Mouse (Mus musculus): ENCODE results near the gene Col5a2. TPM values are rescaled to one million over a fixed set of nuclear protein-coding genes. Genes with fewer than 3 reads are reported as not detected.

Col5a2 gene
- total and polyA plus RNA-seq, 3 experiments, result not detected

DNA sequence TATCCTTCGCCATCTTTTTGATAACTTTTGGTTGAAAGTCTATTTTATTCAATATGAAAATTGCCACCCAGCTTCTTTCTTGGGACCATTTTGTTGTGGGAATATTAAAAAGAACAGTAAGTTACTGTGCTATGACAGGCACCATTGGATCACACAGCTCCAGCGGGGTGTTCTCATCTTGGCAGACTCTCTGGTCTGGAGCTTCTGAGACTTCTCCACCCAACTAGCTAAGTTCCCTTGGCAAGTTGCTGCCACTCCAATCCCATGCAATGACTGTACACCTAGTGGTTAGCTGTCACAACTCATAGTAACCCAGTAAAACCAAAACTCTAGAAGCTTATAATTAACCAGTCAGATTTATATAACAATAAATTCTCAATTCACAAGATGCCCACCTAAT, 139.8 kb downstream of the Col5a2 start:
- no peaks in the 10 kb centered on the region for H3K36me3 ChIP-seq (replicated peaks in 1 of 2; ENCODE audit: control insufficient read depth in 1 of 2, insufficient read depth in 1 of 2, low read length in 1 of 2)
- H3K4me3 ChIP-seq (replicated peaks in 1 of 3; ENCODE audit: low read depth in 2 of 3, low read length in 2 of 3, poor library complexity in 1 of 3), result no peak overlapping the region
- H3K9me3 ChIP-seq (replicated peaks; ENCODE audit: low read length), result no peaks in the 10 kb centered on the region
- H3K27ac ChIP-seq (ENCODE audit: insufficient read depth, low read depth), result no peak overlapping the region
- dilution Hi-C loops (cut with MboI; ENCODE audit: extremely low pct_ligation_motif_present, extremely low pct_unique_long_range_greater_than_20kb, low sequenced_read_pairs) (no loop called here), in situ Hi-C loops (cut with MboI; ENCODE audit: low pct_ligation_motif_present, low pct_unique_long_range_greater_than_20kb, low sequenced_read_pairs) (no loop called here)
- no peaks in the 10 kb centered on the region for H3K79me2 ChIP-seq (replicated peaks; ENCODE audit: control insufficient read depth, extremely low read depth, insufficient read depth, poor library complexity, severe bottlenecking)
- TF ChIP-seq KAT2A (IDR thresholded peaks at IDR 0.05; ENCODE audit: insufficient replicate concordance, low read length) (no peak), ZC3H11A (IDR thresholded peaks at IDR 0.05; ENCODE audit: low read depth, low read length) (no peak), E2F4 (IDR thresholded peaks at IDR 0.05; ENCODE audit: insufficient replicate concordance, low read depth, low read length) (no peak), POLR2AphosphoS2 (IDR thresholded peaks at IDR 0.05; ENCODE audit: low read depth, low read length) (no peak), BHLHE40 (IDR thresholded peaks at IDR 0.05; ENCODE audit: low read depth, low read length) (no peak), CHD2 (IDR thresholded peaks at IDR 0.05; ENCODE audit: low read length) (no peak), SMC3 (IDR thresholded peaks at IDR 0.05; ENCODE audit: low read depth, low read length) (no peak), NRF1 (IDR thresholded peaks at IDR 0.05; ENCODE audit: low read depth, low read length) (no peak), POLR2A (IDR thresholded peaks at IDR 0.05; ENCODE audit: low read depth, low read length) (no peak), SIN3A (IDR thresholded peaks at IDR 0.05; ENCODE audit: low read length) (no peak), UBTF (IDR thresholded peaks at IDR 0.05; ENCODE audit: low read depth, low read length) (no peak), JUND (conservative IDR thresholded peaks at IDR 0.05; ENCODE audit: low read depth, low read length) (no peak), ZKSCAN1 (IDR thresholded peaks at IDR 0.05; ENCODE audit: borderline replicate concordance, low read depth, low read length) (no peak), CTCF (conservative IDR thresholded peaks at IDR 0.05 in 1 of 2, IDR thresholded peaks at IDR 0.05 in 1 of 2; ENCODE audit: low read depth in 2 of 2, low read length in 2 of 2) (no peak), EP300 (IDR thresholded peaks at IDR 0.05; ENCODE audit: low read length) (no peak), NELFE (IDR thresholded peaks at IDR 0.05; ENCODE audit: low read depth, low read length) (no peak), PAX5 (IDR thresholded peaks at IDR 0.05; ENCODE audit: low read length) (no peak), MXI1 (IDR thresholded peaks at IDR 0.05; ENCODE audit: low read depth, low read length) (no peak), USF1 (IDR thresholded peaks at IDR 0.05; ENCODE audit: low read depth, low read length) (no peak), RCOR1 (conservative IDR thresholded peaks at IDR 0.05; ENCODE audit: low read depth, low read length) (no peak)
- DNase-seq (ENCODE audit: extremely low read depth), result no peak
- H3K4me1 ChIP-seq (ENCODE audit: control insufficient read depth in 1 of 2, insufficient read depth in 2 of 2), result no peaks in the 10 kb centered on the region
- H3K27me3 ChIP-seq (replicated peaks), result no peaks in the 10 kb centered on the region
- no peak overlapping the region for H3K4me2 ChIP-seq (ENCODE audit: insufficient read depth, low read depth, poor library complexity, severe bottlenecking)
- H3K9ac ChIP-seq (ENCODE audit: insufficient read depth, low read depth), result no peak overlapping the region

- DNase-seq (ENCODE audit: extremely low read depth), result no peak
- in situ Hi-C loops (cut with MboI; ENCODE audit: low pct_ligation_motif_present, low pct_unique_long_range_greater_than_20kb, low sequenced_read_pairs) (no loop called here), dilution Hi-C loops (cut with MboI; ENCODE audit: extremely low pct_ligation_motif_present, extremely low pct_unique_long_range_greater_than_20kb, low sequenced_read_pairs) (no loop called here)
- Histone ChIP-seq H3K27me3 (replicated peaks) (no peaks in the 10 kb centered on the region), H3K4me1 (ENCODE audit: control insufficient read depth in 1 of 2, insufficient read depth in 2 of 2) (no peaks in the 10 kb centered on the region), H3K9ac (ENCODE audit: insufficient read depth, low read depth) (no peak overlapping the region), H3K36me3 (replicated peaks in 1 of 2; ENCODE audit: control insufficient read depth in 1 of 2, insufficient read depth in 1 of 2, low read length in 1 of 2) (no peaks in the 10 kb centered on the region), H3K4me3 (replicated peaks in 1 of 3; ENCODE audit: low read depth in 2 of 3, low read length in 2 of 3, poor library complexity in 1 of 3) (no peak overlapping the region), H3K79me2 (replicated peaks; ENCODE audit: control insufficient read depth, extremely low read depth, insufficient read depth, poor library complexity, severe bottlenecking) (no peaks in the 10 kb centered on the region), H3K4me2 (ENCODE audit: insufficient read depth, low read depth, poor library complexity, severe bottlenecking) (no peak overlapping the region), H3K9me3 (replicated peaks; ENCODE audit: low read length) (no peaks in the 10 kb centered on the region), H3K27ac (ENCODE audit: insufficient read depth, low read depth) (no peak overlapping the region)
- no peak for TF ChIP-seq ZKSCAN1 (IDR thresholded peaks at IDR 0.05; ENCODE audit: borderline replicate concordance, low read depth, low read length)
- no peak for TF ChIP-seq NRF1 (IDR thresholded peaks at IDR 0.05; ENCODE audit: low read depth, low read length)
- TF ChIP-seq CHD1 (IDR thresholded peaks at IDR 0.05; ENCODE audit: low read depth, low read length), result no peak
- TF ChIP-seq ZC3H11A (IDR thresholded peaks at IDR 0.05; ENCODE audit: low read depth, low read length), result no peak
- TF ChIP-seq UBTF (IDR thresholded peaks at IDR 0.05; ENCODE audit: low read depth, low read length), result no peak
- TF ChIP-seq MXI1 (IDR thresholded peaks at IDR 0.05; ENCODE audit: low read depth, low read length), result no peak
- TF ChIP-seq RAD21 (IDR thresholded peaks at IDR 0.05; ENCODE audit: low read depth, low read length), result no peak
- no peak for TF ChIP-seq MAZ (IDR thresholded peaks at IDR 0.05; ENCODE audit: low read depth, low read length)
- no peak for TF ChIP-seq SIN3A (IDR thresholded peaks at IDR 0.05; ENCODE audit: low read length)
- TF ChIP-seq GABPA (IDR thresholded peaks at IDR 0.05; ENCODE audit: insufficient replicate concordance, low read depth, low read length), result no peak
- TF ChIP-seq MAX (IDR thresholded peaks at IDR 0.05; ENCODE audit: low read length), result no peak
- TF ChIP-seq KAT2A (IDR thresholded peaks at IDR 0.05; ENCODE audit: insufficient replicate concordance, low read length), result no peak
- TF ChIP-seq CTCF (conservative IDR thresholded peaks at IDR 0.05 in 1 of 2, IDR thresholded peaks at IDR 0.05 in 1 of 2; ENCODE audit: low read depth in 2 of 2, low read length in 2 of 2), result no peak
- TF ChIP-seq POLR2AphosphoS2 (IDR thresholded peaks at IDR 0.05; ENCODE audit: low read depth, low read length), result no peak
- TF ChIP-seq MYC (IDR thresholded peaks at IDR 0.05; ENCODE audit: low read depth, low read length), result no peak
- TF ChIP-seq MAFK (IDR thresholded peaks at IDR 0.05; ENCODE audit: insufficient replicate concordance, low read length), result no peak
- no peak for TF ChIP-seq USF2 (conservative IDR thresholded peaks at IDR 0.05; ENCODE audit: low read depth, low read length)
- TF ChIP-seq CHD2 (IDR thresholded peaks at IDR 0.05; ENCODE audit: low read length), result no peak
- TF ChIP-seq EP300 (IDR thresholded peaks at IDR 0.05; ENCODE audit: low read length), result no peak
Observed at GRCm38 (mm10) chr1:45359673-45360072, 143.4 kb downstream of the Col5a2 start.
